Mouse (Mus musculus) cortical plate, adult 2 months (tissue): ENCODE results near the gene Atp6v0a2.

Source experiments
- CTCF ChIP-seq: fragments of 200-500 bp; IDR thresholded peaks from 2 replicates; pipeline ENCODE4 v1.5.1; 2011; ENCODE audit warnings: mild to moderate bottlenecking, control low read depth, low read length; ENCODE audit not compliant: insufficient read depth; ENCODE audit errors: extremely low read depth
- POLR2A ChIP-seq: fragments of 200-500 bp; IDR thresholded peaks from 2 replicates; pipeline ENCODE4 v1.6.1; 2011; ENCODE audit warnings: mild to moderate bottlenecking, low read length, control low read depth; ENCODE audit not compliant: insufficient read depth; ENCODE audit errors: extremely low read depth

- TF ChIP-seq CTCF (no peak), POLR2A (no peak)
Observed at GRCm38 (mm10) chr5:124624291-124624690, 4.1 kb upstream of the Atp6v0a2 start.
